Mouse (Mus musculus) adrenal gland, postnatal 10 days (tissue): ENCODE data around the gene Fam173a. TPM values are rescaled to one million over a fixed set of nuclear protein-coding genes. Genes with fewer than 3 reads are reported as not detected.
"Not testable (repeated sequence)": the region's sequence is repeated elsewhere in the genome, so short reads cannot be mapped to it uniquely, and the experiment has no call there.

Experiments
- DNase-seq: peaks from one replicate; pipeline ENCODE4 v3.0.0; 2021; ENCODE audit warnings: mixed read lengths
- total RNA-seq, 2 experiments: library from RNA; stranded (reverse); gene quantifications; 2 replicates each; pipeline ENCODE4 v1.2.3; 2021

Gene Fam173a
- total RNA-seq, 2 experiments from 2014 or later = 63.1 to 76.4 TPM

GRCm38 (mm10) chr17:25828712-25829557 is 36.2 kb upstream of the Fam173a start, which contains the start of gene Jmjd8:
Gene Jmjd8 (plus strand): TSS chr17:25828867.
- DNase-seq = peak; percentile 87

DNA sequence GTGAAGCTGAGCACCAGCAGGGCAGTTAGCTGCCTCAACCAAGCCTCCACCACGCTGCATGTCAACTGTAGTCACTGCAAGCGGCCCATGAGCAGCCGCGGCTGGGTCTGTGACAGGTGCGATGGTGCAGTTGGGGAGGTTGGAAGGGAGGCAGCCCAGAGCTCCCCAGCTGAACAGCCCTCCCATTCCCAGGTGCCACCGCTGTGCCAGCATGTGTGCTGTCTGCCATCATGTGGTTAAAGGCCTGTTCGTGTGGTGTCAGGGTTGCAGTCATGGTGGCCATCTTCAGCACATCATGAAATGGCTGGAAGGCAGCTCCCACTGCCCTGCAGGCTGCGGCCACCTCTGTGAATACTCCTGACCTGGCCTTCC is 35.5 kb upstream of the Fam173a start:
- DNase-seq = no peak

DNA sequence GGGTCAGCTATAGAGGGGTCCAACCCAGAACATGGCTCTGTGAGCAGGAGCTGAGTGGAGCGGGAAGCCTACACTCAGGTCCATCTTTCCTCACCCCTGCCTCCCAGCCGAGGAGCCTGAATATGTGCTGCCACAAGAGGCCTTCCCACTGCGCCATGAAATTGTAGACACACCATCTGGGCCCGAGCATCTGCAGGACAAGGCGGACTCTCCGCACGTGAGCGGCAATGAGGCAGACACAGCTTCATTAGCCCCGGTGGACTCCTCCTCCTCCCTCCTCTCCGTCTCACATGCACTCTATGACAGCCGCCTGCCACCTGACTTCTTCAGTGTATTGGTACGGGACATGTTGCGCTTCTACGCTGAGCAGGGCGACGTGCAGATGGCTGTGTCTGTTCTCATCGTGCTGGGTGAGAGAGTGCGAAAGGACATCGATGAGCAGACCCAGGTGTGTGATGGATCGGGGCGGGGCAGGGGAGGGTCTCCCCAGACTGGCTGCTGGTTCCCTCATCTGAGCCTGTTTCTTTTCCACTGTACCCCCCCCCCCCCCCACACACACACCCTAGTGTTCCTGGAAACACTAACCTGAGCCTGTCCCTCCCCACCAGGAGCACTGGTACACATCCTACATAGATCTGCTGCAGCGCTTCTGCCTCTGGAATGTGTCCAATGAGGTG is 35.0 kb upstream of the Fam173a start:
- no peak for DNase-seq

DNA sequence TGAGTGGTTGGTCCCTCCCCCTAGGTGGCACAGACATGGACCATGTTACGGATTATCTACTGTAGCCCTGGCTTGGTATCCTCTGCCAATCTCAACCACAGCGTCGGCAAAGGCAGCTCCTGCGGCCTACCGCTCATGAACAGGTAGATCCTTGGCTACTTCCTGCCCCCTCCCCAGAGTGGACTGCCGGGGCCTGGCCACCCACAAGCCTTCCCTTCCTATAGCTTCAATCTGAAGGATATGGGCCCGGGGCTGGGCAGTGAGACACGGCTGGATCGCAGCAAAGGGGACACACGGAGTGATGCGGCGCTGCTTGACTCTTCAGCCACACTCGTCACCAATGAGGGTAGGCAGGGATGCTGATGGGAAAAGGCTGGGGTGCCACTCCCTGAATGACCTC is 34.3 kb upstream of the Fam173a start:
- DNase-seq = no peak

DNA sequence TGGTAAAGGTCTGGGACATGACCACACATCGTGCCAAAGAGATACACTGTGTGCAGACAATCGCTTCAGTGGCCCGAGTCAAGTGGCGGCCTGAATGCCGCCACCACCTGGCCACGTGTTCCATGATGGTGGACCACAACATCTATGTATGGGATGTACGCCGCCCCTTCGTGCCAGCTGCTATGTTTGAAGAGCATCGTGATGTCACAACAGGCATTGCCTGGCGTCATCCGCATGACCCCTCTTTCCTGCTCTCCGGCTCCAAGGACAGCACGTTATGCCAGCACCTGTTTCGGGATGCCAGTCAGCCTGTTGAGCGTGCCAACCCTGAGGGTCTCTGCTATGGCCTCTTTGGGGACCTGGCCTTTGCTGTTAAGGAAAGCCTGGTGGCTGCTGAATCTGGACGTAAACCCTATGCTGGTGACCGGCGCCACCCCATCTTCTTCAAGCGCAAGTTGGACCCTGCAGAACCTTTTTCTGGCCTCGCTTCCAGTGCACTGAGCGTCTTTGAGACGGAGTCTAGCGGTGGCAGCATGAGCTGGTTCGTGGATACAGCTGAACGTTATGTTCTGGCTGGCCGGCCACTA is 33.4 kb upstream of the Fam173a start:
- DNase-seq = no peak

- DNase-seq = no peak
Observed at GRCm38 (mm10) chr17:25825311-25825710, 32.6 kb upstream of the Fam173a start.

DNA sequence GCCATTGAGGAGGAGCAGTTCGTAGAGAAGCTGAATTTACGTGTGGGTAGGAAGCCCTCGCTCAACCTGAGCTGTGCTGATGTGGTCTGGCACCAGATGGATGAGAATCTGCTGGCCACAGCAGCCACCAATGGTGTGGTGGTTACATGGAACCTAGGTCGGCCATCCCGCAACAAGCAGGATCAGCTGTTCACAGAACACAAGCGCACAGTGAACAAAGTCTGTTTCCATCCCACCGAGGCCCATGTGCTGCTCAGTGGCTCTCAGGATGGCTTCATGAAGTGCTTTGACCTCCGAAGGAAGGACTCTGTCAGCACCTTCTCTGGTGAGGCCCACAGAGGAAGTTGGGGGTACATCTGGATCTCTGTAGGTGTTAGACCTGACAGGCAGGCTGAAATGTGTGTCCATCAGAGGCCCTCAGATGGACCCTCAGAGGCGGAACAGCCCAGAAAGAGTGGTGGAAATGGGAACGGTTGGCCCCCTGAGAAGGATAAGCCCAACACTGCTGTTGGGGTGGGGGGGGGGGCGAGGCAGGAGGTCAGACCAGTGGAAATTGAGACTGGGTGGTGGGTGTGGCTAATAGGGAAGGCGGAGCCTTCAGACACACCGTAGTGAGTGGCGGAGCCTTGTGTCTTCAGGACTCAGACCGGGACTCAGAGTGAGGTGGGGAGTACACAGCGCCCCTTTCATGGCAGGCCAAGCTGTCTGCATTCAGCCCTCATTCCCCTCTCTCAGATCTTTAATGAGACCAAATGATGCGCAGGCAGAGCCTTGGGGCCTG is 31.9 kb upstream of the Fam173a start:
- DNase-seq = no peak

DNA sequence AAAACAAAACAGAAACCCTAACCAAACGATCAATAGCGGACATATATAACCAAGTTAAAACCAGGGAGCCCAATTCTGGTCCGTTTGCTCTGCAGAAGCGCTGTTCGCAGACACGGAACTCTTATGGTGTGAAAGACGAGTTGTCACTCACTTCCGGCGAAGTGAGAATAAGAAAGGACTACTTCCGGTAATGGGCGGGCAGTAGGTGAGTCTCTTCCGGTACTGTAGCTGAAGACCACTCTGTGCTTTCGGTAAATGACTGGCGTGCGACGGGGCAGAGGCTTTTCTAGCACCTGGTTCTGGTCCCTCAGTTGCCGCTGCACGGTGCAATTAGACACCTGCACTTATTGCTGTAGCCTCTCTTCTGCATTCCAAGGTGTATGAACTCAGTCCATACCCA is 30.8 kb upstream of the Fam173a start, which contains the start of gene Wdr24:
Wdr24 (plus strand) TSS at position 176 of the 400 bp plus-strand sequence.
- peak; percentile 80 for DNase-seq

DNA sequence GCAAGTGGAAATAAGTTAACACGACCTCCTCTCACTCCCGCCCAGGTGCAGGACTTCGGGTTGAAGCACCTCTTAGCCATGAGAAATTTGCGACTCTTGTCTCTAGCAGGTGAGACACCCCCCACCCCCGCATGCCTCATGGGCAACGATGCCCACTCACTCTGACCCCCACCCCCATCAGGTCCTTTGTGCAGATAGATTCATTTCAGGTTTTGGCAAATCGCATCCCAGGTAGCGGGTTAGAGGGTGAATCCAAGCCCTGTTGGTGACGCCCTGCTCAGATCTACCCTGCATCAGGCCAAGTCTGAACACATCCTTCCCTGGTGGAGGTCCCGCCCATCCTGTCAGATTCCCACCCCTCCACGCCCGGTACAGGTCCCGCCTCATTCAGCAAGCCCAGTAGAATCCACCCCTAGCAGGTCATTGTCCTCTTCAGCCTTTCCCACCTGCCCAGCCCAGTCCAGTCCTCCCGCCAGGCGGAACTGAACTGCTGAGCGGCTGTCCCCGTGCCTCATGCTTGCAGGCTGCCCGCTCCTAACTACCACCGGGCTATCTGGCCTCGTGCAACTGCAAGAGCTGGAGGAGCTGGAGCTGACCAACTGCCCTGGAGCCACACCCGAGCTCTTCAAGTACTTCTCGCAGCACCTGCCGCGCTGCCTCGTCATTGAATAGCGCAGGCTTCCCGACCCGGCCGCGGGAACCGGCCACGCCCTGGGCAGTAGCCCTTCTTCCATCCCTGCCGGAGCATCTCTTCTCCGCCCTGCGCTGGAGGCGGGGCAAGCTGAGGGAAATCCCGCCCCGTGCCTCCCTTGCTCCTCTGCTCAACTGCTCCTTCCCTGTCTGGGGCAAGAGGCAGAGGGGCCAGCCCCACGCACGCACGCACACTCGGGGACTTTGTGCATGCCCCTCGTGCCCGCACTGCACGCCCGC is 26.4 kb upstream of the Fam173a start:
- DNase-seq = no peak

DNA sequence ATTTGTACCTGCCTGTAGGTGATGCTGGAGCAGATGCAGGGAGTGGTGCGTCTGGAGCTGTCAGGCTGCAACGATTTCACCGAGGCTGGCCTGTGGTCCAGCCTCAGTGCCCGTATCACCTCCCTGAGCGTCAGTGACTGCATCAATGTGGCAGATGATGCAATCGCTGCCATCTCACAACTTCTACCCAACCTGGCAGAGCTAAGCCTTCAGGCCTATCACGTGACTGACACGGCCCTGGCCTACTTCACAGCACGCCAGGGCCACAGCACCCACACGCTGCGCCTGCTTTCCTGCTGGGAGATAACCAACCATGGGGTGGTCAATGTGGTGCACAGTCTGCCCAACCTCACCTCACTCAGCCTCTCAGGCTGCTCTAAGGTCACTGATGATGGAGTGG is 25.0 kb upstream of the Fam173a start:
- no peak for DNase-seq

DNA sequence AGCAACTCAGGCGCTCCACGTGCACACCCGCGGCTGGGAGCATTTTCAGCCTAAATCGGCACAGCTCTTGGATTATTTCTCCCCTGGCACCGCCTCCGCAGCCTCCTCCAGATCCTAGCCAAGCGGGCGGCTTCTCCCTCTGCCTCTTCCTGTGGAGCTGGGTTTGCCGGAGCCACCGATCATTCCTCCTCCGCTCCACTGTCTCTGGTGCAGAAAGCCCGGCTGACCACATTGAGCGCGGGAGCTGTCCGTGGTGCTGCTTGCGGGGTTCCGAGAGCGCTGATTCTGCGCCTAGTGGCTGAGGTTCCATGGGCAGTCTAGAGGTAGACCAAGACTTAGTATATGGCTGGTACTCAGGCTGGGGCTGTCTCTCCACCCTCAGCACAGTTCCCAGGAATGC is 20.8 kb upstream of the Fam173a start:
- peak; percentile 95 for DNase-seq

DNA sequence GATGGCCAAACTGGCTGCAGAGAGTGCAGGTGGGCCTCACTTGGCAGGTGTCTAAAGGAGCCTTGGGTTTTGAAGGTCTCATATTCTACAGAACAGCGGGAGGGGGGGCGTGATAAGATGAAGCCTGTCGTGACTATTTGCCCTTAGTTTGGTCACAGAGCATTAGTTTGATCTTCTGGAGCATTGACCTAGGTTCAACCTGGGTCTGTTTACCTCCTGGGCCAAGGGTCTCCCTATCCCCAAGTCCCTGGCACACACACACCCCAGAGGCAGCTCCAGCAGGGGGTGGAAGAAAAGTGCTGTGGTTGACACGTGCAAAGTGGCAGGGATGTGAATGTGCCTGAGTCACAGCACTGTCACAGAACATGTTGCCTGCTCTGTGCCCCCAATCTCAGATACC is 18.2 kb upstream of the Fam173a start:
- DNase-seq = no peak

- DNase-seq = no peak
Observed at GRCm38 (mm10) chr17:25809606-25810340, 17.1 kb upstream of the Fam173a start.

DNA sequence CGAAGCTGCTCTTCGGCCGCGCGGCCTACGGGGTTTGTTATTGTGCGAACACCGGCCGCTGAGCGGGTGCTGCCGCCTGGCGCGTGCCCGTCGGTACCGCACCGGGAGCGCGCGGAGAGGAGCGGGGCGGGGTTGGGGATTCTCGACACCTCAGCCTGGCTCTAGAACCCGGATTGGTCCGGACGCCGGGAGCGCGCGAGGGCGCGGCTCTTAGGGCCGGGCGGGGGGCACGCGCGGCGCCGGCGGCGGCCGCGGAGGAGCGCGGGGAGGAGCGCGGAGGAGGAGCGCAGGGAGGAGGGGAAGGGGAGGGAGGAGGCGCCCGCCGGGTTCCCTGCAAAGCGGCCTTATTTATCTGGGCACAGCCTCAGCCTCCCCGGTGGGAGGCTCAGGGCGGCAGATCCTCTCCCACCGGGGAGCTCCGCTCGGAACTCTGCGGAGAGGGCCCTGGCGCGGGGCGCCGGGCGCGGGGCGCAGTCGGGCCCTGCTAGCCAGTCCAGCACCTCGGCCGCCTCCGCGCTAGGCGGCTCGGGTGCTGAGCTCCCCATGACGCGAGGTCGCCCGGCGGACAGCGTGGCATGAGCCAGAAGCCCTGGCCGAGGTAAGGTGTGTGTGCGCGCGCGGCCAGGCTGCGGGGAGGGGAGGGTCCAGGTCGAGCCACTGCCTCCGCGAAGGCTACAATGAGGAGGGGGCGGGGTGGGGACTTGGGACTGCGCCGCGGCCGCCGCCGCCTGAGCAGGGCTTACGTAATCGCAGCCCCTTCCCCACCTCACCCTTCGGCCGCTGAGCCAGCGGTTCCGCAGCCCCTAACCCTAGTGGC is 16.3 kb upstream of the Fam173a start, which contains the start of gene Fbxl16:
Fbxl16 (plus strand) TSS at position 297 of the 817 bp plus-strand sequence.
- peak; percentile 87 for DNase-seq

DNA sequence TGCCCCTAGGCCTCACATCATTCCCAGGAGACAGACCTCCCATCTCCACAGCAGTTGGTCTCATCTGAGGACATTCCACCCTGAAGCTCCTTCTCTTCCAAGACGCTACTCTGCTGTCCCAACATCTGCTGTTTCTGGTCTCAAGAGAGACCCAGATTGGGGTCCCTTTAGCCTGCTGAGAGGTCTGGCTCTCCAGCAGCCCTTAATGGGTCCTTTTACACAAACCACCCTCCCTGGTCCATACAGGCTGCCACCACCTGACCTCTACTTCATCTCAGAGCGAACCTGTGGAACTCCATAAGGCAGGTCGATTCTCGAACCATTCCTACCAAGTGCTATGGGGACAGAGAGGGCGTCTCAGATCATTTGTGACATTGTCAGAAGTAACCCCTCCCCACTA is 15.3 kb upstream of the Fam173a start:
- DNase-seq = no peak

DNA sequence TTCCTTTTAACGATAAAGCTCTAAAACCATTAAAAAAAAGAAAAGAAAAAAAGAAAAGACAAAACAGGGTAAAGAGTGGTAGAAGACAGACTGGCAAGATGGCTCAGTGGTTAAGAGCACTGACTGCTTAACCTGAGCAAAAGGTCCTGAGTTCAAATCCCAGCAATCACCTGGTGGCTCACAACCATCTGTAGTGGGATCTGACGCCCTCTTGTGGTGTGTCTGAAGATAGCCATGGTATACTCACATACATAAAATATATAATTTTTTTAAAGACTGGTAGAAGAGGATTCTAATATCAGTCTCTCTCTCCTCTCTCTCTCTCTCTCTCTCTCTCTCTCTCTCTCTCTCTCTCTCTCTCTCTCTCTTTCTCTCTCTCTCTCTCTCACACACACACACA is 14.8 kb upstream of the Fam173a start:
- not testable (repeated sequence) for DNase-seq

- DNase-seq = peak; percentile 50
Observed at GRCm38 (mm10) chr17:25806507-25806906, 13.8 kb upstream of the Fam173a start.

DNA sequence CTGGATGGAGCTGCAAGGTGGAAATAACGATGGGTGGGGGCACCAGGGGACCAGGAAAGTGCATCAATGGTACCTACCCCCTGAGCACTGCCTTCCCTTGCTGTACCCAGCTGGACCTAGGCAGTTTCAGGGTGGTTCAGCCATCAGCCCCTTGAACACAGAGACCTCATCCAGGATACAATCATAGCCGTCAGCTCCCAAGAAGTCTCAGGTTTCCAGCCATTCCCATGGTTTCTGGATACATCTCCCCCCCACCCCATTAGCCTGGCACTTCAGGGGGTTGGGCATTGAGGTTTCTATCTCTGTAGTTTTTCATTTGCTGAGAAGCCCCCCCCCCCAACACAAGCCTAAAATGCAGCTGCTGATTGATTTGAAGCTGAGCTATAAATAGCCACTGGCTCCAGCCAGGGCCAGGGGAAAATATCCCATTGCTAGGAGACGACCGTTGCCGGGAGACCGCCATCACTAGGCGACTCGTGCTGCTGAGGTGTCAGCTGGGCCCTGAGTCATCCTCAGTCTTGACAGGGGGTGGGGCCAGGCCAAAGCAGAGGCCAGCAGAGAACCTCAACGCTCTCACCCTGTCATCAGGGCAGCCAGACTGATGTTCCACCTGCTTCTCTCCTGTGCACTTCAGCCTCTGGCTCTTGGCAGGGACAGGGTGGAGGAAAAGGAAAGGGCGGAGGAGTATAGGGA is 10.3 kb upstream of the Fam173a start:
- peak; percentile 85 for DNase-seq

DNA sequence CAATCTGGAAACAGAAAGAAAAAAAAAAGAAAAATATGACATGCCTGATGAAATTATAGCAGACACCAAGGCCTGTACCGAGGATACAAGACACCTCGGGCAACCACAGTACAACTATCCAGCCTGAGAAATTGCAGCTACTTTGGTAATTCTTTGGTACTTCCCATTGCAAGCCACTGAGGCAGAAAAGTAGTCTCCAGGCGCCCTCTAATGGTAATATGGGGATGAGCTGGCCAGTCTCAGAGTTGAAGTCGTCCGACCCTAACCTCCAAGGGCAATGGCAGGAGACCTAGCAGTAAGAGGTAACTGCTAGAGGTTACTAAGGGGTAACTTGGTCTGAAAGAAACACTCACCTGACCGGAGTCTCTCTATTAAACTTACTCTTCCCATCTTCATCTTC is 8.3 kb upstream of the Fam173a start:
- peak; percentile 79 for DNase-seq
